Mouse (Mus musculus) ES-CJ7 (cell line): Measurements from ENCODE around the gene Dcun1d3.

Source experiments
- DNase-seq: peaks from one replicate; pipeline ENCODE4 v3.0.0; 2011; ENCODE audit warnings: low read depth, low spot score

The Dcun1d3 gene

DNA sequence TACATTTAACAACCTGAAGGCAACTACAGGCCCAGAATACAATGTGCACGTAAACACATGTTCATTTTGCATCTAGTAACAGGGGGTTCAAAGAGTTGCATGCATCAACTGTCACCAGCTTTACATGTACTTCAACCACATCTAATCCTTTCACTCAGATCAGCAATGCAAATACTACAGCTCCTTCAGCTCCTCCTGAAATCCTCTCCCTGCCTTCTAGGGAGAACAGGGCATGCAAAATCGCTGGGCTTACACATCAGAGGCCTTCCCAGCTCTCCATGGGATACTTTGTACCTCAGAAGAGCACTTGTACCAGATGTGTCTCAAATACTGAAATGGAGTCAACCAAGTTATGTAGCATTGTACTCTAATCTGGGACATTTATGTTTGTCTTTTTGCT is 23.0 kb downstream of the Dcun1d3 start:
- DNase-seq: no peak

DNA sequence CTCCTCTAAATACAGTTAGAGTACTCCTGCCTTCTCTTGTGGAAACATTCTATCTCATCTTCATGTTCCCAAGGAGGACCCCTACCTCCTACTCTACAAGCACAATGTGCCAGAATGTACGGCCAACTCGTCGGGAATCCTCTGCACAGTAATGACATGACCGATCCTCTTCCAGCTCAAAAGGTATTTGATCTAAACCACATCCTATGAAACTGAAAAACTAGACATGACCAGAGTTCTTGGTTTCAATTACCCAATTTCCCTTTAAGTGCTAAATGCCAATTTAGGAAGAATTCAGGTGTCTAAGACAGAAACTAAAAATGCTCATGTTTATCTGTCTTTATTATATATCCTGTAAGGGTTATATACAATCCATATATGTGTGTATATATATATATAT is 23.9 kb downstream of the Dcun1d3 start:
- no peak for DNase-seq

DNA sequence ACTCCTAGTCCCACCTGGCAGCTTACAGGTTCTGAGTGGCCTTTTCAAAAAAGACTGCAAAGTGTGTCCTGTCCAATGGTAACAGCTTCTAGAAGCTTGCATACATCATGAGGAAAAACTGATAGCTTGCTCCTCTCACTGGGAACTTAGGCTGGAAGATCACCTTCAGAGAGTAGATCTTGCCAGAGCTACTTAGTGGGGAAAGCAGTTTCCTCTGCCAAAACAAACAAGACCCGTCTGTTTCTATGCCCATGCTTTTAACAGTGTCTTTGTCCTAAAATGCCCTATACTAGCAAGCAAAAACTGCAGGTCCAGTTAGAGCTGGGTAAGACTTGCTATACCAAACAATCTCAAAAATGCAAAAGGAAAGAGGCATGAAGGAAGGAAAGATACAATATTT is 30.0 kb downstream of the Dcun1d3 start:
- no peak for DNase-seq

DNA sequence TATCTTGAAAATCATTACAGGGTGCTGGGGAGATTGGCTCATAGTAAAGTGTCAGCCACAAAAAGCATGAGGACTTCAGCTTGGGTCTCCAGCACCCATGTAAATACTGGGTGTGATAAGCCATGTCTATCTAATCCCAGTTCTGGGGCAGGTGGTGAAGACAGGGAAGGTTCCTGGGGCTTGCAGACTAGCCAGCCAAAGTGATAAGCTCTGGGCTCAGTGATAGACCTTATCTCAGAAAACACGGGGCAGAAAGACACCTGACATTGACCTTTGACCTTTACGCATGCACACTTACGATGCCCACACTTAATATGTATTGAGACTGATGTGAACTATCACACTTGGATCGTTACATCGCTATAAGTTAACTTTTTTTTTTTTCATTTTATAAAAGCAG is 31.6 kb downstream of the Dcun1d3 start:
- no peak for DNase-seq

DNA sequence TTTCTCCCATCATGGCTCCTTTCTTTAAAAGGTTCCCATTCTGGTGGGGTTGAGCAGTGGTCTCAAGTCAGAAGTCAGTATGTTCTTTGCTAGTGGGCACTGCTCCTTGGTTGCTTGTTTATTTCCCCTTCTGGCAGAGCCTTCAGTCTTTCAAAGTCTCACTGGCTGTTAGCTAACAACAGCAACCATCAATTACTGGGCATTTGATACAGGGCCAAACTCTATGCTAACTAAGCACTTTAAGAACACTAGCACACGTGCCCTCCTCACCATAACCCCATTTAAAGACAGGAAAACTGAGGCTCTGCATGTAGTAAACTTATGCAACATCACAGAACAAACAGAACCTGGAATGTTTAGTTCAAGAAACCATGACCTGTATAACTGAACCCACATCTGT is 33.9 kb downstream of the Dcun1d3 start:
- no peak for DNase-seq

DNA sequence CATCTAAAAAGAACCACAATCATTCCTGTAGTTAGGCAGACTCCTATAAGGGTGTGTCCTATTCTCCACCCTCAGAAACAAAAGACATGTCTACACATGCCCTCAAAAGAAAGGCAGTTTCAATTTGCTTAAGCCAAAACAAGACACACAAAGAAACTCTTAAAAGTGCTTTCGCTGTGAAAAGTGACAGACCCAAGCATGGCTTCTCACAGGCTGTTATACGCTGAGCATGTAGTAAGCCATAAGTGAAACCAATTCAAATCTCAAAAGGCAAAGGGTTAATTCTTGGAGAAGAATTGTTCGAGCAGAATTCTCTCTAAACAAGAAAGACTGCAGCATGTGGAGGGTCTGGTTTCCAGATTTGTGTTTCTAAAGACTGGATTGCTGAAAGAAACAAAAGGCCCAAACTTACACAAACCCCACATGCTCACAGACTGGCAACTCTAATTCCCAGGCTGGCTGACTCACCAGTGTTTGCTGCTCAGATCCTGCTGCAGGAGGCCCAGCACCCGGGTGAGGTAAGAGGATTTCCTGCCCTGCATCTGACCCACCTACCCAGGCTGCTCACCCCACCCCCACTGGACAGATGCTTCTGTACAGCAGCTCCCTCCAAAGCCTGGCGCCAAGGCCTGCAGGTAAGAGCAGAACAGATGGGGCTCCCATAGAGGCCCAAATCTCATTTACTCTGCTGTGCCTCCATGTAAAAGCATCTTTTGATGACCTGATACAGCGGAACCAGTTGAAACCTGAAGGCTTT is 34.6 kb downstream of the Dcun1d3 start:
- DNase-seq: peak; percentile 87

DNA sequence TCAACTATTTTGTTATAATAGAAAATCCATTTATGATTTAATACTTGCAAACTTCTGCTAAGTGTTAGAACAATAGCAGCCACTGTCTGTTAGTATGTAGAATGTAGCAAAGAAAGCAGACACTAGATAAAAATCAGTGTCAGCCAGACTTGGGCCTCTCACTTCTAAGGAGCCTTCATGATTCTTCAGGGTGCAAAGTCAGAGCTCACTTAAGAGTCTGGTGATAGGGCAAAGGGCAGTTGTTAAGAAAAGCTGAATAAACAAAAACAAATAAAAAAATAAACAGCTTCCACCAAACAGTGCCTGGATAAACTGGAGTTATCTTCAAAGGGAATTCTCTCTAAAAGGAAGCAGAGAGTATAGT is 35.1 kb downstream of the Dcun1d3 start:
- no peak for DNase-seq

DNA sequence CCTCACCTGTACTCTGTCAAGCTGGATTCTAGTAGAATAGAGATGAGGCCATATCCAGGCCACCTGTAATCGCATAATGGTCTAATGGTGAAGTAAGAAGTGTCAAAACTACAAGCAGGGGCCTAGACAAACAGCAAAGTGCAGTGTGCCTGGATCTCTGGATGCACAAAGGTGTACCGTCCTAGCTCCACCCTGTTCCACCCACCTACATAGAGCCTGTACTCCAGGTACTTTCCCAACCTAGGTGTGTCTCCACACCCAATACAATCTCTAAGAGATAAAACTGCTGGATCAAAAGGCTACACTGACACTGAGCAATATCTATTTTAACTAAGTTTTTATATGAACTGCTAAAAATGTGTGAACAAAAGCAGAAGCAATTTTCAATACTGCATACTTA is 35.5 kb downstream of the Dcun1d3 start:
- peak; percentile 12 for DNase-seq

DNA sequence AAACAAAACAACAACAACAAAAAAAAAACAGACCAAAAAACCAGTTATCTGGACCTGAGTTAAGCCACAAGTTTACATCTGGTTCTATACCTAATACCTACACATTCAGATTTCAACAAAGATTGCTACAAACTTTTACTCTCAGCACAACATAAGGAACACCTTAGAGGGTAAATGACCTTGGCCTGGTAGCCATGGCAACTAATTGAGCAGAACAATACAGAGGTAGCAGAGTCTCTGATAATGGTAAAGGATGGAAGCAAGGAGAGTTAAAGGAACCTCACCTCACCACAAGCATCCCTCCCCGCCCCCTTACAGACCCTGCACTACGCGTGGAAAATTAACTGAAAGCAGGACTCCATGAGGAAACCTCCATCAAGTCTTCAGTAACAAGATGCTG is 36.0 kb downstream of the Dcun1d3 start:
- peak; percentile 78 for DNase-seq

DNA sequence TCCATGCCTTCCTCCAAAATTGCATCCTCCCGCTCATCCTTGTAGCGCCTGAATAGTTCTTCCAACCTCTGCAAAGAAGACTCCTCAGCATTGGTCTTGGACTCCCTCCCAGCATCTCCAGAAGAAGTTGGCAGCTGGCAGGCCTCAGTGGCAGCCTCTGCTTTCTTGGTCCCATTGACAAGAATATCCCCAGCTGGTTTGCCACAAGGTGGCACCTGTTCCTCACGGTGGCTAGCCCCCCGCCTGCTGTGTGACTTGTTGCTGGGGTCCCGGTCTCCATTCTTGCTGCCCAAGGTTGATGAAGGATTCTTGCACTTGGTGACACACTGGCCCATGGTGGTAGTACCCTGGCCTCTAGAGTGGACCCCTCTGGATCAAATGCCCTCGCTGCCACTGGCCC is 36.6 kb downstream of the Dcun1d3 start:
- DNase-seq: peak; percentile 33

DNA sequence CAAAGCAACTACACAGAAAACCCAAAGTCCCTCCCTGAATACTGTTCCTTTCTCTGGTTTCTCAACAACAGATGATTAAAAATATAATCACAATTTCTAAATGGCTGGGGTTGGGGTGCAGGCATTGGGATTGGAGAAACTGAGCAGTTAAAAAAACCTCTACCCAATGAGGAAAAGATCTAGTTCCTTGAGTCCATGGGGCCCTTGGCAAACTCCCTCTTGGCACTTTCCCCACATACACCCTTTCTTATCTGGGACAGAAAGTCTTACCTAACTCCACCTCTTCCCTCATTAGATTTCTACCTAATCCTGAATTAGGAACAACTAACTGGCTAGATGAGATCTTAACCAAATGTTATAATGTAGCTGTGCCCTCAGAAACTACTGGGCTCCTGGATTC is 41.1 kb downstream of the Dcun1d3 start:
- no peak for DNase-seq

DNA sequence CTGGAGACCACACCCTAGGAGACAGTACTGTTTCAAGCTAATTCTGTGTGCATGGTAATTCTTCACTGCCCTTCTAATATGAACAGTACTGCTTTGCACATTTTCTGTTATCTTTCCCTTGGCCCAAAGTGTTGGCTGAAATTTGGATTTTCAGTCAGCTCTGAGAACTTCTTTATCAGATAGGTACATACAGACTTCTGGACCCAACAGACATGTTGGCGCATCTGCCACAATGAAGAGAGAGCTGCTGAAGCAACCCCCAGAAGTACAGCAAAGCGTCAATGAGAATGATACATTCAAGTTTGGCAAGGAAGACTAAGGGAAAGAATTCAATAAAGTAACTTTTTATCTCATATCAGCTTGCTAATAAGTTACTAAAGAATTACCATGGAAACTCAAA is 41.7 kb downstream of the Dcun1d3 start:
- DNase-seq: no peak

DNA sequence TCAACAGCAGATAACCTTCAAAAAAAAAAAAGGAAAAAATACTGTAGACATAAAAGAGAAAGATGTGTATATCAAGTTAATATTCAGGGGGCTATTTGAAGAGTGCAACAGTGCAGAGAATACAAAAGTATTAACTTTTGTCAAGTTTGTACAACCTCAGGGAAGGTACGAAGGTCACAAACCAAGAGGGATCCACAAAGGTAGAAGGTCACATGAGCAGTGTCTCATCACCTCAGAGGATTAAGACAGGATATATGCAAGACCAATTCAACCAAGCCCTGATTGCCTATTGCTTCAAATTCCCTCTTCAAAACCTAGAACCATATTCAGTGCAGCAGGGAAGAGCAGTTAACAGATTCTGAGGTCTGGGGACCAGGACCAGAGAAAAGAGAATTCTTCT is 42.9 kb downstream of the Dcun1d3 start:
- DNase-seq: no peak

DNA sequence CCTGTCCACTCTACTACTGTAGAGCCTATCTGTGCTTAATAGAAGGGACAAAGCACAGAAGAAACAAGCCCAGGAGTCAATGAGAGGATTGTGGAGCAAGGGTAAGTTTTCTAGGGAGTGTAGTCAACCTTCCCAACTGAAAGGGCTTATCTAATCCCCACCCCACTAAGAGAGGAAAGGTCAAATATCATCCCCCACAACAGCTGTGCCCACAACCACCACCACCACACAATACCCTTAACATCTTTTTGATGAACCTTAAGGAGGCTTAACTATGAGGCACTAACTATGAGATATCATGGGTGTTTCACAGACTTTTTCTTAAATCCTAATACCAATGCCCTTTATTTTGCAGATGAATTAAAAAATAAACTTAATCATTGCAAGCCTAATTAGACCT is 43.6 kb downstream of the Dcun1d3 start:
- DNase-seq: no peak

DNA sequence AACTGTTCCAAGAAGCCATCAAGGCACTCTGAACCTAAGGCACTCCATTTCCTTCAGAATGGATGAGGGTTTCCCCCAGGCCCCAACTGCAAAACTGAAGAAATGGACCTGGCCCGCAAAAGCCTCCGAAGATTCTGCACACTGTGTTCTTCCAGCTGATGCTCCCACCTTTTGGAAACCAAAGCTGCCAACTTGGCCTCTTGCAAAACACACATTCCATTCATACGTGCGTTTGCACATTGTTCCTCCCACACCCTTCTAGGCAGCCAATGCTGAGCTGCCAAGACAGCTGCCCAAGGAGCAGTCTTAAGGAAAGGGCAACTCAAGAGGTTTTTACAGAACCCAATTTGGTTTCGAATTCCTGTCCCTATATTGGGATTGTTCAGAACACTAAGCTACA is 45.4 kb downstream of the Dcun1d3 start:
- no peak for DNase-seq

DNA sequence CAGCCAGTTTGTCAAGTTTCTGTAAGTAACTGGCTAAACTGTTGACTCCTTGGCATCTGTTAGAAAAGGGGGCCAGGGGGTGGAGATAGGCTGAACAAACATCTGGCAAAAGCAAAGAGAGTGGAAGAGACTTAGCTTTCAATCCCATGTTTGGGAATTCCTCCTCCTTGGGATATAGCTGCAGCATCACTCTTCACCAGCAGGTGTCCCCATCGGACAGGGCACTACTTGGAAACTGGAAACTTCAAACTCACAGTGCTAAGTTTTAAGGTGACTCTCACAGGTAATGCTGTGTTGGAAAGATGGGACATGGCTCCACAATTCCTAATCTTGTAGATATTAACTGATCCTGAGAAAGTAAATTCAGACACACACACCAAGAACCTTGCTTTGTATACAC is 47.0 kb downstream of the Dcun1d3 start:
- DNase-seq: peak; percentile 55

DNA sequence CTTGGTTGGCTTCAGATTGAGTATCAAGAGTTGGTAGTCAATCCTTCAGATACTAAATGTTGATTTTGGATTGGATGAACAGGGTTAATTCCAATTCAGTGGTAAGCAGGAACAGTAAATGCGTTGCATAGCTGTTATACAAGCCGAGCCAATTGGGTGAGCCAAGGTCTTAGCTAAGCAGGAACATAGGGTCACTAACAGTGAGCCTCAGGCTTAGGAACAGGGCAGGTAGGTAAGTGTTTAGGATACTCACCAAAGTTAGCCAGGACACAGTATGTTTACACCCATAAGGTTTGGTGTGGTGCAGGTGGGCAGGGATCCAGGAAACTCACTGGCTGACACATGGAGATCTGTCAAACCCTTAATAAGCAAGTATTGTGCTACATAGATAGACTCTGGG is 48.7 kb downstream of the Dcun1d3 start:
- no peak for DNase-seq

DNA sequence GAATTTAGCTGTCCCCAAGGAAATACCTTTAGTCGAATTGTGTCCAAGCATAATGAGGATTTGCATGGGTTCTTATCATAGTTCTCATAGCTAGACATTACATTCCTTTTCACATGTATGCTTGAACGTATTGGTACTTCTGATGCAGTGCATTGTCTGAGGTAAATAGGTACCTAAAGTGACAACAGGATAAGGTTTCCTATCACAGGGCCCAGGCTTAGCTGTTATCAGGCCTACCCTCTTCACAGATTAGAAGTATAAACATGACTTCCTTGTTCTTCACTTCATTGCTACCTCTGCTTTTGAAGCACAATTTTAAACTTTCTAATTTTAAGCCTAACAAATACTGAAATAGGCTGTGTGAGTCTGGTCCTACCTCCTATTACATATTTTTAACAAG is 50.6 kb downstream of the Dcun1d3 start:
- DNase-seq: no peak

DNA sequence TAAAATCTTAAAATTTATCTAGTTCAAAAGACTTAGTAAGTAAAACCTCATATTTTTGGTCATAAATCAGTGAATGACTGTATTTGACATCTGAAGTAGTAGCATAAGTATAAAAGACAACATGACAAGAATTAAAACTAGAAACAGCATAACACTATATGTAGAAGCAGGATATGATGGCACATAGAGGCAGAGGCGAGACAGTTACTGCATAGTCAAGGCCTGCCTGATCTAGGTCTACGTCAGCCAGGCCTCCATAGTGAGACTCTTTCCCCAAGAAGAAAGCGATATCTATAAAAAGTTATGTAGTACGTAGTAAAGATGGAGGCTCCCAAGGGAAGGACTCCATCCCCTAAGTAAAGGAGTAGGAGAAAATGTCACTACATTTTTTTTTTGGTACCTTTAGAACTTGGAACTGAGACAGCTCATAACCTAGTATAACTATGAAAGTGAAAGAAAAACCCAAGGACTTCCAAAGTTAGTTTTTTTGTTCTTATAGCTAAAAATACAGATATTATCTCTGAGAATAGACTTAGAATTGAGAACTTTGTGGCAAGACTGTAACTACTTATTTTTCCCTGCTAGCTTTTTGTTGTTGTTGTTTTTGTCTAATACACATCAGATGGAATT is 54.2 kb downstream of the Dcun1d3 start:
- DNase-seq: no peak

DNA sequence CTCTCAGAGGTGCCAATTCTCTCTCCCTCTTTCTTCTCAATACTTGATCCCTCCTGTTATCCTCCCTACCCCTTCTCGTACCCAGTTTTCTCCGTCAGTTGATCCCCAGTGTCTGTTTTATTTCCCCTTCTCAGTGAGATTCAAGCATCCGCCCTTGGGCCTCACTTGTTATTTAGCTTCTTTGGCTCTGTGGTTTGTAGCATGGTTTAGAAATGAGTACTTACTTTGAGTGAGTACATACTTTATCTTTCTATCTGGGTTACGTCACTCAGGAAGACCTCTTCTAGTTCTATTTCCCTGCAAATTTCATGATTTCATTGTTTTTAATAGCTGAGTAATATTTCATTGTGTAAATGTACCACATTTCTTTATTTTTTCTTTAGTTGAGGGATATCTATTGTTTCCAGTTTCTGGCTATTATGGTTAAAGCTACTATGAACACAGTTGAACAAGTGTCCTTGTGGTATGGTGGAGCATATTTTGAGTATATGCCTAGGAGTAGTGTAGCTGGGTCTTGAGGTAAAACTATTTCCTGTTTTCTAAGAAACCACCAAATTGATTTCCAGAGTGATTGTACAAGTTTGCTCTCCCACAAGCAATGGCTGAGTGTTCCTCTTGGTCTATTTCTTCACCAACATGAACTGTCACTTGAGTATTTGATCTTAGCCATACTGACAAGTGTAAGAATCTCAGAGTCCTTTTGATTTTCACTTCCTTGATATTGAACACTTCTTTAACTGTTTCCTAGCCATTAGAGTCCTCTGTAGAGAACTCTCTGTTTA is 59.9 kb downstream of the Dcun1d3 start:
- DNase-seq: no peak

DNA sequence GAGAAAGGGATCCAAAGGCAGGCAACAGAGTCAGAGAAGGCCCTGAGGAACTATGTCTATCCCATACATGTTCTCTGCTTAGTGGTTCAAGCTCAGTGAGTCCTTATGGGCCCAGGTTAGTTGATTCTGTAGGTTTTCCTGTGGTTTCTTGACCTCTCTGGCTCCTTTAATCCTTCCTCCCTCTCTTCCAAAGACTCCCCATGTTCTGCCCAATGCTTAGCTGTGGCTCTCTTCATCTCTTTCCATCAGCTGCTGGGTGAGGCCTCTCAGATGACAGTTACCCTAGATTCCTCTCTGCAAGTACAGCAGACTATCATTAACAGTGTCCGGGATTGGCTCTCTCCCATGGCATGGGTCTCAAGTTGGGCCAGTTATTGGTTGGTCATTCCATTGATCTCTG is 60.7 kb downstream of the Dcun1d3 start:
- DNase-seq: no peak

DNA sequence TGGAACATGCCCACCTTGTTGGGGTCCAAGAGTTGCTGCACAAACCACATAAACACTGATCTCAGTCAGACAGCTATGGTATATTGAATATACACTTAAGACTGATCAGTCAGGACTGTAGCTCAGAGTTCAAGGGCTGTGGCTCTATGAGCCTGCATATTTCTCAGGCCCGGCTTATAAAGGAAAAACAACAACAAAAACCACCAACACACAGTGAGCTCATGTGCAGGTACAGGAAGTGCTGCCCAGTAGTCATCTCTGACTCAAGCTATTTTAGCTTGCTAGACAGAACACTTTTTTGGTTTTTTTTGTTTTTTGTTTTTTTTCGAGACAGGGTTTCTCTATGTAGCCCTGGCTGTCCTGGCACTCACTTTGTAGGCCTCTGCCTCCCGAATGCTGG is 87.4 kb downstream of the Dcun1d3 start:
- no peak for DNase-seq

DNA sequence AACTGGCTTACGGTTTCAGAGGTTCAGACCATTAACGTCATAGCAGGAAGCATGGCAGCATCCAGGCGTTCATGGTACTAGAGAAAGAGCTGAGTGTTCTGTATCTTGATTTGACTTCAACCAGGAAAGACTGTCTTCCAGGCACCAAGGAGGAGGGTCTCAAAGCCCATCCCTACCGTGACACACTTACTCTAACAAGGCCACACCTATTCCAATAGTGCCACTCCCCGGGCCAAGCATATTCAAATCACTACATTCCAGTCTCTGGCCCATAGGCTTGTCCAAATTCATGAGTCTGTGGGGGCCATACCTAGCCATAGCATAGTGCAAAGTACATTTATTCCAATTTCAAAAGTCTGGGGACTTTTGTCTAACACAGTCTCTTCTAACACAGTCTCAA is 88.7 kb downstream of the Dcun1d3 start:
- peak; percentile 56 for DNase-seq
